Mouse (Mus musculus): ENCODE measurements around the gene Cacna2d2. TPM values are rescaled to one million over a fixed set of nuclear protein-coding genes. Genes with fewer than 3 reads are reported as not detected.

Cacna2d2 gene
- polyA plus RNA-seq, 1 experiment from 2014 or later: 0.74 TPM

- H3K27ac ChIP-seq (ENCODE audit: low read length): 0 out of 2 replicates have a peak within 1 kb of the TSS, but pooled peaks have one; percentile 18
These were observed 147.6 kb downstream of the Cacna2d2 start, which contains the start of gene Zmynd10 for GRCm38 (mm10) chr9:107547026-107547425. Zmynd10 (plus strand) TSS chr9:107547298.

GRCm38 (mm10) chr9:107547957-107548356 is 148.5 kb downstream of the Cacna2d2 start:
- no peak overlapping the region for H3K27ac ChIP-seq (ENCODE audit: low read length)
- no peak overlapping the region for H3K9ac ChIP-seq (replicated peaks; ENCODE audit: low read length)
- H3K4me1 ChIP-seq (ENCODE audit: insufficient read depth, low read length): peaks cover 45% of the 10 kb centered on the region
- no peaks in the 10 kb centered on the region for H3K9me3 ChIP-seq (ENCODE audit: low read length)
- no peak overlapping the region for H3K4me3 ChIP-seq (ENCODE audit: low read length)
- H3K36me3 ChIP-seq (ENCODE audit: insufficient read depth, low read length): peaks cover 17% of the 10 kb centered on the region; the same call in 1 of the 2 replicates
- no peak for ATAC-seq (ENCODE audit: low FRiP score, low TSS enrichment)
- no peaks in the 10 kb centered on the region for H3K27me3 ChIP-seq (ENCODE audit: insufficient read depth, low read length)
- H3K4me2 ChIP-seq (replicated peaks; ENCODE audit: low read depth, low read length): no peak overlapping the region
- 81% methylated on average over 5 of the region's 5 CpGs for WGBS

More at GRCm38 (mm10) chr9:107547026-107547425, 147.6 kb downstream of the Cacna2d2 start, which contains the start of gene Zmynd10:
- 1% methylated on average over 20 of the region's 20 CpGs for WGBS
- Histone ChIP-seq H3K4me3 (ENCODE audit: low read length) (peak within 1 kb of the TSS; percentile 24), H3K9ac (replicated peaks; ENCODE audit: low read length) (peak within 1 kb of the TSS; percentile 48; the same call in 1 of the 2 replicates), H3K36me3 (ENCODE audit: insufficient read depth, low read length) (peaks cover 17% of the 10 kb centered on the region; the same call in 1 of the 2 replicates), H3K4me1 (ENCODE audit: insufficient read depth, low read length) (peaks cover 42% of the 10 kb centered on the region), H3K4me2 (replicated peaks; ENCODE audit: low read depth, low read length) (peak within 1 kb of the TSS; percentile 51), H3K9me3 (ENCODE audit: low read length) (no peaks in the 10 kb centered on the region), H3K27me3 (ENCODE audit: insufficient read depth, low read length) (no peaks in the 10 kb centered on the region)
- ATAC-seq (ENCODE audit: low FRiP score, low TSS enrichment): peak; percentile 55

GRCm38 (mm10) chr9:107548820-107549219 is 149.4 kb downstream of the Cacna2d2 start:
- H3K4me1 ChIP-seq (ENCODE audit: insufficient read depth, low read length): peaks cover 50% of the 10 kb centered on the region

GRCm38 (mm10) chr9:107549297-107550074 is 150.1 kb downstream of the Cacna2d2 start:
- Histone ChIP-seq H3K4me3 (ENCODE audit: low read length) (no peak overlapping the region), H3K4me2 (replicated peaks; ENCODE audit: low read depth, low read length) (no peak overlapping the region), H3K9ac (replicated peaks; ENCODE audit: low read length) (no peak overlapping the region), H3K9me3 (ENCODE audit: low read length) (no peaks in the 10 kb centered on the region), H3K27ac (ENCODE audit: low read length) (no peak overlapping the region), H3K27me3 (ENCODE audit: insufficient read depth, low read length) (no peaks in the 10 kb centered on the region), H3K36me3 (ENCODE audit: insufficient read depth, low read length) (peaks cover 7% of the 10 kb centered on the region; the same call in 1 of the 2 replicates), H3K4me1 (ENCODE audit: insufficient read depth, low read length) (peaks cover 53% of the 10 kb centered on the region)
- ATAC-seq (ENCODE audit: low FRiP score, low TSS enrichment): no peak
- WGBS: 80% methylated on average over 20 of the region's 20 CpGs

More at GRCm38 (mm10) chr9:107548820-107549219, 149.4 kb downstream of the Cacna2d2 start:
- ATAC-seq (ENCODE audit: low FRiP score, low TSS enrichment): no peak
- H3K36me3 ChIP-seq (ENCODE audit: insufficient read depth, low read length): peaks cover 14% of the 10 kb centered on the region; the same call in 1 of the 2 replicates
- H3K27me3 ChIP-seq (ENCODE audit: insufficient read depth, low read length): no peaks in the 10 kb centered on the region
- no peak overlapping the region for H3K9ac ChIP-seq (replicated peaks; ENCODE audit: low read length)
- 86% methylated on average over 10 of the region's 10 CpGs for WGBS
- H3K4me2 ChIP-seq (replicated peaks; ENCODE audit: low read depth, low read length): no peak overlapping the region
- no peak overlapping the region for H3K27ac ChIP-seq (ENCODE audit: low read length)
- H3K4me3 ChIP-seq (ENCODE audit: low read length): no peak overlapping the region
- no peaks in the 10 kb centered on the region for H3K9me3 ChIP-seq (ENCODE audit: low read length)

- no peak for ATAC-seq (ENCODE audit: low FRiP score, low TSS enrichment)
- Histone ChIP-seq H3K27me3 (ENCODE audit: insufficient read depth, low read length) (no peaks in the 10 kb centered on the region), H3K4me3 (ENCODE audit: low read length) (peak overlapping the region; percentile 62), H3K4me2 (replicated peaks; ENCODE audit: low read depth, low read length) (peak overlapping the region; percentile 95), H3K36me3 (ENCODE audit: insufficient read depth, low read length) (no peaks in the 10 kb centered on the region), H3K9me3 (ENCODE audit: low read length) (no peaks in the 10 kb centered on the region), H3K9ac (replicated peaks; ENCODE audit: low read length) (peak overlapping the region; percentile 87), H3K27ac (ENCODE audit: low read length) (peak overlapping the region; percentile 47), H3K4me1 (ENCODE audit: insufficient read depth, low read length) (peaks cover 54% of the 10 kb centered on the region)
- WGBS: 37% methylated on average over 23 of the region's 23 CpGs
These were observed 151.2 kb downstream of the Cacna2d2 start for GRCm38 (mm10) chr9:107550491-107551116.

- peak within 1 kb of the TSS; percentile 95 for H3K4me2 ChIP-seq (replicated peaks; ENCODE audit: low read depth, low read length)
- H3K9me3 ChIP-seq (ENCODE audit: low read length): no peaks in the 10 kb centered on the region
- peaks cover 61% of the 10 kb centered on the region for H3K4me1 ChIP-seq (ENCODE audit: insufficient read depth, low read length)
- peak within 1 kb of the TSS; percentile 87 for H3K9ac ChIP-seq (replicated peaks; ENCODE audit: low read length)
- H3K27ac ChIP-seq (ENCODE audit: low read length): peak within 1 kb of the TSS; percentile 57
- WGBS: 1% methylated on average over 63 of the region's 63 CpGs
- peak; percentile 35 for ATAC-seq (ENCODE audit: low FRiP score, low TSS enrichment)
- H3K27me3 ChIP-seq (ENCODE audit: insufficient read depth, low read length): no peaks in the 10 kb centered on the region
- H3K4me3 ChIP-seq (ENCODE audit: low read length): peak within 1 kb of the TSS; percentile 62
- no peaks in the 10 kb centered on the region for H3K36me3 ChIP-seq (ENCODE audit: insufficient read depth, low read length)
These were observed 151.9 kb downstream of the Cacna2d2 start, which contains the start of gene Rassf1 for GRCm38 (mm10) chr9:107551117-107551889. Rassf1 (plus strand) TSS chr9:107551555.

- H3K9me3 ChIP-seq (ENCODE audit: low read length): no peaks in the 10 kb centered on the region
These were observed 152.5 kb downstream of the Cacna2d2 start for GRCm38 (mm10) chr9:107551890-107552355.

GRCm38 (mm10) chr9:107552690-107553393 is 153.4 kb downstream of the Cacna2d2 start:
- H3K4me3 ChIP-seq (ENCODE audit: low read length): peak overlapping the region; percentile 81
- H3K9ac ChIP-seq (replicated peaks; ENCODE audit: low read length): peak overlapping the region; percentile 83
- no peak for ATAC-seq (ENCODE audit: low FRiP score, low TSS enrichment)
- peaks cover 7% of the 10 kb centered on the region for H3K36me3 ChIP-seq (ENCODE audit: insufficient read depth, low read length)
- WGBS: 66% methylated on average over 5 of the region's 5 CpGs
- peak overlapping the region; percentile 99 for H3K27ac ChIP-seq (ENCODE audit: low read length)
- peaks cover 56% of the 10 kb centered on the region for H3K4me1 ChIP-seq (ENCODE audit: insufficient read depth, low read length)
- peak overlapping the region; percentile 95 for H3K4me2 ChIP-seq (replicated peaks; ENCODE audit: low read depth, low read length)
- no peaks in the 10 kb centered on the region for H3K9me3 ChIP-seq (ENCODE audit: low read length)
- no peaks in the 10 kb centered on the region for H3K27me3 ChIP-seq (ENCODE audit: insufficient read depth, low read length)

More at GRCm38 (mm10) chr9:107551890-107552355, 152.5 kb downstream of the Cacna2d2 start:
- no peaks in the 10 kb centered on the region for H3K36me3 ChIP-seq (ENCODE audit: insufficient read depth, low read length)
- peaks cover 62% of the 10 kb centered on the region for H3K4me1 ChIP-seq (ENCODE audit: insufficient read depth, low read length)
- H3K4me3 ChIP-seq (ENCODE audit: low read length): peak overlapping the region; percentile 62
- H3K9ac ChIP-seq (replicated peaks; ENCODE audit: low read length): peak overlapping the region; percentile 87
- ATAC-seq (ENCODE audit: low FRiP score, low TSS enrichment): no peak
- H3K27ac ChIP-seq (ENCODE audit: low read length): peak overlapping the region; percentile 57
- H3K4me2 ChIP-seq (replicated peaks; ENCODE audit: low read depth, low read length): peak overlapping the region; percentile 95
- no peaks in the 10 kb centered on the region for H3K27me3 ChIP-seq (ENCODE audit: insufficient read depth, low read length)
- 8% methylated on average over 8 of the region's 8 CpGs for WGBS

Measured in kidney, embryonic 16.5 days (tissue).